Mouse (Mus musculus): ENCODE results near the gene Abtb2. TPM values are rescaled to one million over a fixed set of nuclear protein-coding genes. Genes with fewer than 3 reads are reported as not detected.
"Not testable (repeated sequence)": the region's sequence is repeated elsewhere in the genome, so short reads cannot be mapped to it uniquely, and the experiment has no call there.

The Abtb2 gene
- polyA plus RNA-seq (2015; fragmentation: Nextera tagmentation; extraction: Ambion mirVana): 1.9 and 2.6 TPM in 2 replicates

DNA sequence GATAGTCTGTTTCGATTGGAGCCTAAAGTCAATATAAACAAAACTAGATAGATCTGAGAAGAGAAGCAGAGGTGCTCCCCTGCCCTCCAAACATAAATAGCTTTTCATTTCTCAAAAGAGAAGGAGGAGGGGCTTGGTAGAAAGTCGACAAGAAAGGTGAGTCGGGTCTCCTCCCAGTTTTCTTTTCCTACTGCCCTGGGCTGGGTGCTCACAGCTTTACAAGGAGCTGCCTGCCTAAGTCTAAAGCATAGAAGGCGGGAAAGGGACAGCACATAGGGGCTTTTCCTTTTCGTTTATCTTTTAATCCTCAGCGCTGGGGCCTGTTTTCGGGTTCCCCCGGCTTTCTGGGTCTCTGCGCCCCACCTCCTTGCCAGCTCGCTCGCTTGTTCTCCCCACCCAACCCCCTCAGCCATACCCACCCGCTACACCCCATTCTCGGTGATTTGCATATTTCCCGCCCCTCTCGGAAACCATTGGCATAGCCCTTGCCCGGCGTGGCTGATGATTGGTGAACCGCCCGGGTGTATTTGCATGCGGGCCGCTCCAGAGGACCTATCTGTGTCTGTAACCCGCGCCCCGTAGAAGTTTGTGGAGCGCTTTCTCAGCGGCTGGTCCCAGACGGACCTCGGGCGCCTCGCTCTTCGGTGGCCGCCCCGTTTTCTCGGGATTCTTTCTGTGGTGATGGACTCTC, at the start of gene Abtb2:
TSS of gene Abtb2 (plus strand) at position 579 of the 691 bp plus-strand sequence.
- Histone ChIP-seq H3K4me2 (peak within 1 kb of the TSS; percentile 91), H3K9me3 (replicated peaks) (no peaks in the 10 kb centered on the region), H3K9ac (peak within 1 kb of the TSS; percentile 72), H3K4me3 (replicated peaks) (peak within 1 kb of the TSS; percentile 70), H3K27ac (peak within 1 kb of the TSS; percentile 72), H3K36me3 (no peaks in the 10 kb centered on the region), H3K4me1 (replicated peaks) (peaks cover 39% of the 10 kb centered on the region), H3K27me3 (peaks cover 90% of the 10 kb centered on the region)
- ATAC-seq (ENCODE audit: low read depth): peak; percentile 97
- WGBS (ENCODE audit: insufficient replicate concordance): under 1% methylated on average over 34 of the region's 34 CpGs
- DNase-seq: peak; percentile 92

DNA sequence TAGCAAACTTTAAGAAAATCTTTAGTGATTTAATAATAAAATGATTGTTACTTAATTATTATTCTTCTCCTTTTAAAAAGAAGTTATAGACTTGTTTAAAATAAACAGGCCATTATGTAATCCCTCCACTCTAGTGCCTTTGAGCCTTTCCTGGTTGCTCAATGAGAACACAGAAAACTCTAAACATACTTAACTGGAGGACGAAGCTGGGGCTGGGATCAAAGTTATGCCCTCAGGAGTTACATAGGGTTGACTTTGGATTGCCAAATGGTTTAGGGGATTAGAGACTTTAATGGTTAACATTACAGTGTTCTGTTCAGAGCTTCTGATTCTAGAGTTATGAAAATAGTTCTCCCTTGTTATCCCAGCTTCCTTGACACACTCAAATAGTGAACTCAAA, 49.6 kb upstream of the Abtb2 start:
- Histone ChIP-seq H3K27me3 (no peaks in the 10 kb centered on the region), H3K9ac (no peak overlapping the region), H3K27ac (no peak overlapping the region), H3K4me3 (replicated peaks) (no peak overlapping the region), H3K36me3 (no peaks in the 10 kb centered on the region), H3K9me3 (replicated peaks) (no peaks in the 10 kb centered on the region), H3K4me2 (no peak overlapping the region), H3K4me1 (replicated peaks) (no peaks in the 10 kb centered on the region)
- no peak for ATAC-seq (ENCODE audit: low read depth)
- DNase-seq: no peak
- WGBS (ENCODE audit: insufficient replicate concordance): 41% methylated on average over 1 of the region's 1 CpGs

DNA sequence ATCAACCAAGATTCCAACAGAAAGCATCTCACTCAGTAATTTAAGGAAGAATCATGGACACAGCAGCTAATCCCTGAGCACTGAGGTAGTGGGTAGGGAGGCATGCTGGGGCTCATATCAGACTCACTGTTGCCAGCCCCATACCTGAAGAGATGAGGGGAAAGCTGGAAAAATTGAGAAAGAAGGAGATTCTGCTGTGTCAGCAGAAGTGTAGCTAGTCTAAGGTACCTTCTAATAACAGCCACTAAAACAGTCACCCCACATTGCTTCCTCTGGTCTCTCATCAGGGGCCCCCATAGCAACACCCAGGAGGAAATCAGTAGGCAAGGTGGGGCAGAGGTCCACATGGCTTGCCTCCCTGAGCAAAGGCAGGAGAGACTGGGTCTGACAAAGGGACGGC, 40.5 kb upstream of the Abtb2 start:
- WGBS (ENCODE audit: insufficient replicate concordance): 74% methylated on average over 1 of the region's 1 CpGs
- no peaks in the 10 kb centered on the region for H3K9me3 ChIP-seq (replicated peaks)
- H3K4me2 ChIP-seq: no peak overlapping the region
- no peak overlapping the region for H3K4me3 ChIP-seq (replicated peaks)
- no peaks in the 10 kb centered on the region for H3K4me1 ChIP-seq (replicated peaks)
- H3K36me3 ChIP-seq: no peaks in the 10 kb centered on the region
- H3K27ac ChIP-seq: no peak overlapping the region
- no peak for ATAC-seq (ENCODE audit: low read depth)
- no peak overlapping the region for H3K9ac ChIP-seq
- no peak for DNase-seq
- no peaks in the 10 kb centered on the region for H3K27me3 ChIP-seq

- Histone ChIP-seq H3K4me3 (replicated peaks) (no peak overlapping the region), H3K36me3 (no peaks in the 10 kb centered on the region), H3K4me2 (no peak overlapping the region), H3K4me1 (replicated peaks) (no peaks in the 10 kb centered on the region), H3K9me3 (replicated peaks) (no peaks in the 10 kb centered on the region), H3K27me3 (no peaks in the 10 kb centered on the region), H3K9ac (no peak overlapping the region), H3K27ac (no peak overlapping the region)
- WGBS (ENCODE audit: insufficient replicate concordance): 2% methylated on average over 2 of the region's 2 CpGs
- ATAC-seq (ENCODE audit: low read depth) (0 out of 2 replicates have a peak, but pooled peaks have one; percentile 26), DNase-seq (peak; percentile 40)
Observed at GRCm38 (mm10) chr2:103547132-103547531, 19.0 kb upstream of the Abtb2 start.

DNA sequence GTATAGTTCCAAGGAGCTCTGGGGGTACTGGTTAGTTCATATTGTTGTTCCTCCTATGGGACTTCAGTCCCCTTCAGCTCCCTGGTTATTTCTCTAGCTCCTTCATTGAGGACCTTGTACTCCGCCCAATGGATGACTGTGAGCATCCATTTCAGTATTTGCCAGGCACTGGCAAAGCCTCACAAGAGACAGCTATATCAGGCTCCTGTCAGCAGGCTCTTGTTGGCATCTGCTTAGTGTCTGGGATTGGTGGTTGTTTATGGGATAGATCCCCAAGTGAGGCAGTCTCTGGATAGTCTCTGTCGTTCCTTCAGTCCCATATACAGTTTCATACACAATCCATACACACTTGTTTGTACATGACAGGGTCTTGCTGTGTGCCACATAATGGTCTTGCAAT, 15.8 kb upstream of the Abtb2 start:
- not testable (repeated sequence) for H3K9me3 ChIP-seq (replicated peaks); ATAC-seq (ENCODE audit: low read depth)

DNA sequence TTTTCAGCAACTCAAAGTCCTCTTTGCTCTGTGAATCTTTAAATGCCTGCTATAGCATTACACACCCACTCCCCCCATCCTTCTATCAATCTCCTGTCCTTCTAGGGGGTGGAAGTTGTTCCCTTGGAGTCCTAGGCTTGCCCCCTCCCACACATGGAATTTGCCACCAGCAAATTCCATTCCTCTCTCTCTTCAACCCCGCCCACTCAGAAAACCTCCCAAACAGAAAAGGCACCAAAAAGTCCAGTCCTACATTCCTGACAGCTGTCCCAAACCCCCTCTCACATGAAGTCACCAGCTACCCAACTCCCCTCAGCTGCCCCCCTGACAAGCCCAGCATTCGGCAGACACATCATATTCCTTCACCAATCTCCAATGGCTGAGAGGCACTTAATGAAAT, 12.1 kb upstream of the Abtb2 start:
- Histone ChIP-seq H3K4me3 (replicated peaks) (no peak overlapping the region), H3K27ac (no peak overlapping the region), H3K4me1 (replicated peaks) (no peaks in the 10 kb centered on the region), H3K4me2 (no peak overlapping the region), H3K9ac (no peak overlapping the region), H3K36me3 (no peaks in the 10 kb centered on the region), H3K9me3 (replicated peaks) (no peaks in the 10 kb centered on the region), H3K27me3 (peaks cover 20% of the 10 kb centered on the region)
- ATAC-seq (ENCODE audit: low read depth): no peak
- WGBS (ENCODE audit: insufficient replicate concordance): 45% methylated on average over 2 of the region's 2 CpGs
- DNase-seq: no peak

More for the DNA sequence above, 15.8 kb upstream of the Abtb2 start:
- not testable (repeated sequence) for H3K4me2 ChIP-seq; DNase-seq; H3K9ac ChIP-seq; H3K27me3 ChIP-seq; H3K36me3 ChIP-seq; H3K4me1 ChIP-seq (replicated peaks); H3K4me3 ChIP-seq (replicated peaks); H3K27ac ChIP-seq
- 55% methylated on average over 2 of the region's 2 CpGs for WGBS (ENCODE audit: insufficient replicate concordance)

DNA sequence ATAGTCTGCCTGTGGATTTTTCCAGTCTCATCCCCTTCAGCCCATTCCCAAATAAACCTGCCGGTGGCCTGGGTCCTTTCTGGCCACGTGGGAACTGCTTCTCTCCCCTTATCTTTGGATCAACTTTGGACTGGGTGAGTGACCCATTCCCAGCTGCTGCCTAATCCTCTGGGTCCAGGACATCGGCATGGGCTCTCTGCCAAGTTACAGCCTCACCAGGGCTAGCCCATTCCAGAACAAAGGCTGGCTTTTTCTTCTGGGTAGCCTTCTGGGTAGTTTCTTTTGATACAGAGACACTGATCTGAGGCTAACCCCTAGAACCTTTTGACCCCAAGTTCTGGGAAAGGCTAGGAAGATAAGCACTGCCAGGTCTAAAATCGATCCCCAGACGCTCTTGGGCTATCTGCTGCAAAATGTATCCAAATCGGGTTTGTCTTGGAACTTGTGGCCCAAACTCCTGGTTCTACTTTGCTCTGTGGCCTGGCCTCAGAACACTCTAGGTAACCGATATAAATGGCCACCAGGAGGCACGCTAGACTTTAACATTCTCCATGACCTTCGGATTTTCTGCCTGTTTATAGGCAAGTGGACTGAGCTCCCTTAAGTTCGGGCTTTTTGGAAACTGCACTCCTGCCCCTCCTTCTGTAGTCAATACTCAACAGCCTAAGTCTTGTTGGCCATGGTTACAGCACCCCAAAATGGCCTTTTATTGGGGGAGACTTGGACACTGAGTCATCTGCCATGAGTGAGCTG, 9.8 kb upstream of the Abtb2 start:
- ATAC-seq (ENCODE audit: low read depth): no peak
- Histone ChIP-seq H3K27ac (no peak overlapping the region), H3K9me3 (replicated peaks) (no peaks in the 10 kb centered on the region), H3K27me3 (peaks cover 25% of the 10 kb centered on the region), H3K9ac (no peak overlapping the region), H3K4me3 (replicated peaks) (no peak overlapping the region), H3K4me2 (no peak overlapping the region), H3K4me1 (replicated peaks) (no peaks in the 10 kb centered on the region), H3K36me3 (no peaks in the 10 kb centered on the region)
- no peak for DNase-seq
- WGBS (ENCODE audit: insufficient replicate concordance): 41% methylated on average over 10 of the region's 10 CpGs

- DNase-seq: no peak
- Histone ChIP-seq H3K4me3 (replicated peaks) (no peak overlapping the region), H3K4me1 (replicated peaks) (peaks cover 12% of the 10 kb centered on the region), H3K27ac (no peak overlapping the region), H3K36me3 (no peaks in the 10 kb centered on the region), H3K27me3 (peaks cover 65% of the 10 kb centered on the region), H3K4me2 (no peak overlapping the region), H3K9me3 (replicated peaks) (no peaks in the 10 kb centered on the region), H3K9ac (no peak overlapping the region)
- WGBS (ENCODE audit: insufficient replicate concordance): 56% methylated on average over 4 of the region's 4 CpGs
- ATAC-seq (ENCODE audit: low read depth): no peak
Observed at GRCm38 (mm10) chr2:103560955-103561354, 5.2 kb upstream of the Abtb2 start.

- H3K4me1 ChIP-seq (replicated peaks): peaks cover 35% of the 10 kb centered on the region
- no peak for DNase-seq
- no peaks in the 10 kb centered on the region for H3K36me3 ChIP-seq
- no peak for ATAC-seq (ENCODE audit: low read depth)
- peaks cover 81% of the 10 kb centered on the region for H3K27me3 ChIP-seq
- peak overlapping the region; percentile 70; the same call in 1 of the 2 replicates for H3K4me3 ChIP-seq (replicated peaks)
- H3K27ac ChIP-seq: no peak overlapping the region
- no peaks in the 10 kb centered on the region for H3K9me3 ChIP-seq (replicated peaks)
- no peak overlapping the region for H3K9ac ChIP-seq
- 10% methylated on average over 8 of the region's 8 CpGs for WGBS (ENCODE audit: insufficient replicate concordance)
- H3K4me2 ChIP-seq: peak overlapping the region; percentile 91
Observed at GRCm38 (mm10) chr2:103564427-103565023, 1.6 kb upstream of the Abtb2 start.

GRCm38 (mm10) chr2:103565171-103565591, 929 bp upstream of the Abtb2 start:
- no peak overlapping the region for H3K27ac ChIP-seq
- ATAC-seq (ENCODE audit: low read depth) (no peak), DNase-seq (peak; percentile 31)
- H3K9me3 ChIP-seq (replicated peaks): no peaks in the 10 kb centered on the region
- H3K4me3 ChIP-seq (replicated peaks): peak overlapping the region; percentile 70
- peaks cover 35% of the 10 kb centered on the region for H3K4me1 ChIP-seq (replicated peaks)
- H3K27me3 ChIP-seq: peaks cover 86% of the 10 kb centered on the region
- peak overlapping the region; percentile 55; the same call in 1 of the 2 replicates for H3K9ac ChIP-seq
- 3% methylated on average over 22 of the region's 22 CpGs for WGBS (ENCODE audit: insufficient replicate concordance)
- H3K4me2 ChIP-seq: peak overlapping the region; percentile 91
- H3K36me3 ChIP-seq: no peaks in the 10 kb centered on the region

GRCm38 (mm10) chr2:103566423-103566712, 258 bp downstream of the Abtb2 start:
- Histone ChIP-seq H3K9me3 (replicated peaks) (no peaks in the 10 kb centered on the region), H3K27me3 (peaks cover 91% of the 10 kb centered on the region), H3K9ac (peak overlapping the region; percentile 72), H3K27ac (peak overlapping the region; percentile 72), H3K4me3 (replicated peaks) (peak overlapping the region; percentile 70), H3K36me3 (no peaks in the 10 kb centered on the region), H3K4me1 (replicated peaks) (peaks cover 39% of the 10 kb centered on the region), H3K4me2 (peak overlapping the region; percentile 91)
- DNase-seq (no peak), ATAC-seq (ENCODE audit: low read depth) (peak; percentile 68)
- 1% methylated on average over 40 of the region's 40 CpGs for WGBS (ENCODE audit: insufficient replicate concordance)

All from liver, embryonic 13.5 days (tissue).